ENCODE assay signal across 8 mouse cellular contexts in genomic region chr1:180777289-180777659, GRCm38 (mm10). TPM values are rescaled to one million over a fixed set of nuclear protein-coding genes. Genes with fewer than 3 reads are reported as not detected.
DNase-seq lines count a peak whose midpoint lies in the region; ATAC-seq and TF ChIP-seq lines count a peak whose summit lies in the region.

No protein-coding gene starts in this region.

- peak overlapping the region; percentile 77 for H3K4me3 ChIP-seq in heart, embryonic 10.5 days
- H3K4me3 ChIP-seq in E14TG2a.4 (replicated peaks; ENCODE audit: low read length) (peak overlapping the region; percentile 90), macrophage (ENCODE audit: inconsistent target) (peak overlapping the region; percentile 53)

- 0 out of 2 replicates have a peak, but pooled peaks cover 4% of the 10 kb centered on the region for H3K27me3 ChIP-seq in heart, embryonic 10.5 days (ENCODE audit: insufficient read depth, poor library complexity, severe bottlenecking)
- peaks cover 39% of the 10 kb centered on the region for H3K27me3 ChIP-seq in E14TG2a.4 (ENCODE audit: insufficient read depth, low read length)

- TF ChIP-seq CTCF in E14TG2a.4 (conservative IDR thresholded peaks at IDR 0.05; ENCODE audit: low read length): no peak

- H3K79me2 ChIP-seq in macrophage (ENCODE audit: inconsistent target): no peaks in the 10 kb centered on the region

- H3K4me1 ChIP-seq in heart, embryonic 10.5 days: peaks cover 32% of the 10 kb centered on the region
- peaks cover 46% of the 10 kb centered on the region for H3K4me1 ChIP-seq in E14TG2a.4 (replicated peaks; ENCODE audit: low read depth, low read length)

- DNase-seq in heart, embryonic 10.5 days (ENCODE audit: low spot score): no peak
- no peak for DNase-seq in heart, adult 11 months
- no peak for DNase-seq in urinary bladder, postnatal 4 days (ENCODE audit: low spot score in 2 of 2)
- DNase-seq in B cell, adult 2 months: no peak

- 11% methylated on average over 10 of the region's 10 CpGs for WGBS in heart, embryonic 10.5 days
- WGBS in macrophage (ENCODE audit: missing documents): 7% methylated on average over 10 of the region's 10 CpGs

- H3K36me3 ChIP-seq in heart, embryonic 10.5 days: no peaks in the 10 kb centered on the region
- H3K36me3 ChIP-seq in E14TG2a.4 (ENCODE audit: insufficient read depth, low read length): no peaks in the 10 kb centered on the region
- H3K36me3 ChIP-seq in macrophage (ENCODE audit: inconsistent target): no peaks in the 10 kb centered on the region

- peak overlapping the region; percentile 97 for H3K27ac ChIP-seq in heart, embryonic 10.5 days
- peak overlapping the region; percentile 83 for H3K27ac ChIP-seq in macrophage

- peak; percentile 6; the same call in 1 of the 2 replicates for ATAC-seq in granulocyte monocyte progenitor cell, adult 5-6 weeks (replicated peaks; ENCODE audit: poor library complexity, severe bottlenecking)
- no peak for ATAC-seq in frontal cortex, adult (ENCODE audit: low TSS enrichment)

- H3K9me3 ChIP-seq in heart, embryonic 10.5 days: peaks cover 4% of the 10 kb centered on the region; the same call in 1 of the 2 replicates
- H3K9me3 ChIP-seq in E14TG2a.4 (ENCODE audit: low read length): 0 out of 2 replicates have a peak, but pooled peaks cover 2% of the 10 kb centered on the region

RNA-seq across cellular contexts. Expression of gene H3f3a, which starts 36.5 kb away (rescaled TPM):
- polyA plus RNA-seq in heart, embryonic 10.5 days (2016; fragmentation: Nextera tagmentation; extraction: Ambion mirVana): 1,530 and 1,842 TPM in 2 replicates
- 1,208 and 1,212 TPM in 2 replicates for total RNA-seq in granulocyte monocyte progenitor cell, adult 5-6 weeks (2014; fragmentation: Nextera tagmentation)
- 1,574 and 1,754 TPM in 2 replicates for total RNA-seq in granulocyte monocyte progenitor cell, adult 5-6 weeks (2017)
- 100 to 1,000 TPM in 9 of 26 experiments, 10 to 100 TPM in 17; 24.0 to 166 (median 85.8) TPM for total RNA-seq in macrophage (2018; cell fraction: chromatin; rRNA removed)
- 1,000 to 10,000 TPM in 1 of 26 experiments, 100 to 1,000 TPM in 25; 716 to 1,086 (median 853) TPM for total RNA-seq in macrophage (2018; cell fraction: cytosol; rRNA removed)
- 100 to 1,000 TPM in 23 of 26 experiments, 10 to 100 TPM in 3; 59.1 to 236 (median 165) TPM for total RNA-seq in macrophage (2018; cell fraction: nucleus; rRNA removed)
- 677 to 1,075 TPM (median 721 TPM) in 3 replicates for polyA plus RNA-seq in macrophage (2018)

RNA-seq across cellular contexts. Expression of gene Acbd3, which starts 51.4 kb away (rescaled TPM):
- polyA plus RNA-seq in heart, embryonic 10.5 days (2016; fragmentation: Nextera tagmentation; extraction: Ambion mirVana): 20.5 and 24.5 TPM in 2 replicates
- 23.5 and 26.5 TPM in 2 replicates for total RNA-seq in granulocyte monocyte progenitor cell, adult 5-6 weeks (2014; fragmentation: Nextera tagmentation)
- 40.6 and 44.6 TPM in 2 replicates for total RNA-seq in granulocyte monocyte progenitor cell, adult 5-6 weeks (2017)
- 100 to 1,000 TPM in 12 of 26 experiments, 10 to 100 TPM in 14; 51.4 to 260 (median 95.3) TPM for total RNA-seq in macrophage (2018; cell fraction: chromatin; rRNA removed)
- 100 to 1,000 TPM in 2 of 26 experiments, 10 to 100 TPM in 24; 54.5 to 110 (median 59.8) TPM for total RNA-seq in macrophage (2018; cell fraction: cytosol; rRNA removed)
- total RNA-seq in macrophage (2018; cell fraction: nucleus; rRNA removed): 100 to 1,000 TPM in 10 of 26 experiments, 10 to 100 TPM in 16; 53.2 to 195 (median 88.9) TPM
- polyA plus RNA-seq in macrophage (2018): 37.0 to 52.8 TPM (median 46.2 TPM) in 3 replicates
